Mouse (Mus musculus) WW6 (cell line): ENCODE measurements around the gene Gpsm3.

Source experiments
- DNase-seq: peaks from one replicate; pipeline ENCODE4 v3.0.0-alpha.2; 2013; ENCODE audit warnings: low read depth, low spot score

Gene Gpsm3

GRCm38 (mm10) chr17:34583397-34583796, 6.2 kb upstream of the Gpsm3 start:
- no peak for DNase-seq

GRCm38 (mm10) chr17:34583819-34584218, 5.8 kb upstream of the Gpsm3 start:
- no peak for DNase-seq

GRCm38 (mm10) chr17:34585121-34585520, 4.5 kb upstream of the Gpsm3 start:
- DNase-seq, result no peak

- no peak for DNase-seq
Observed at GRCm38 (mm10) chr17:34585877-34586771, 3.5 kb upstream of the Gpsm3 start.

- DNase-seq, result no peak
Observed at GRCm38 (mm10) chr17:34586796-34587422, 2.7 kb upstream of the Gpsm3 start.

- no peak for DNase-seq
Observed at GRCm38 (mm10) chr17:34587423-34587811, 2.2 kb upstream of the Gpsm3 start.

GRCm38 (mm10) chr17:34587814-34588213, 1.8 kb upstream of the Gpsm3 start:
- DNase-seq, result no peak

GRCm38 (mm10) chr17:34588767-34589166, 839 bp upstream of the Gpsm3 start:
- no peak for DNase-seq

- DNase-seq, result no peak
Observed at GRCm38 (mm10) chr17:34589206-34589605, 400 bp upstream of the Gpsm3 start.

- no peak for DNase-seq
Observed at GRCm38 (mm10) chr17:34590154-34590987, 765 bp downstream of the Gpsm3 start.

- DNase-seq, result no peak
Observed at GRCm38 (mm10) chr17:34591029-34591993, 1.7 kb downstream of the Gpsm3 start, which contains the start of gene Pbx2. Pbx2 (plus strand) TSS chr17:34591266.

- DNase-seq, result no peak
Observed at GRCm38 (mm10) chr17:34591994-34592375, 2.4 kb downstream of the Gpsm3 start.

GRCm38 (mm10) chr17:34592581-34593549, 3.3 kb downstream of the Gpsm3 start:
- no peak for DNase-seq

GRCm38 (mm10) chr17:34593752-34594525, 4.3 kb downstream of the Gpsm3 start:
- no peak for DNase-seq

- DNase-seq, result no peak
Observed at GRCm38 (mm10) chr17:34596098-34596497, 6.5 kb downstream of the Gpsm3 start.

- DNase-seq, result no peak
Observed at GRCm38 (mm10) chr17:34597566-34598095, 8.0 kb downstream of the Gpsm3 start, which contains the start of gene Ager. Ager (plus strand) TSS chr17:34597862.

- DNase-seq, result no peak
Observed at GRCm38 (mm10) chr17:34599891-34600290, 10.3 kb downstream of the Gpsm3 start.

- DNase-seq, result no peak
Observed at GRCm38 (mm10) chr17:34601796-34602195, 12.2 kb downstream of the Gpsm3 start.
